Mouse (Mus musculus): ENCODE results near the gene Grb10. TPM values are rescaled to one million over a fixed set of nuclear protein-coding genes. Genes with fewer than 3 reads are reported as not detected.

The Grb10 gene
- polyA plus RNA-seq, 1 experiment from 2014 or later: 74.6 TPM

DNA sequence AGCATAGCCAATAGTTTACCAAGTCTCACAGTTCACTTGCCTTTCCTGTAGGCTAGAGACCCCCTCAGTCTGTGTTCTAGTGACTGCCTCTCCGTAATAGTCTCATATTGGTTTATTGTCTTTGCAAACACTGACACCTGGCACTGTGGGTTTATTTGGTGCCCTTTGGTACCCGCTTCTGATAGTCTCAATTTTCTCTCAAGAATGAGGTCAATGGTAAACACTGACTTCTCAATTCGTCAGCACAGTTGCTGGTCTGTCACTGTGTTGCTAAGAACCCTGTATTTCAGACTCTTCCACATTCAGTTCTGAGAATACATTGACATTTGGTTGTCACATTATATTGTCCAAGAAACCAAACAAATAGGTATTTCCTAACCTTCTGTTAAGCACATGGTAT lies 150.4 kb downstream of the Grb10 start:
- Histone ChIP-seq H3K4me1 (ENCODE audit: control insufficient read depth, insufficient read depth, low read length) (peaks cover 8% of the 10 kb centered on the region), H3K9me3 (replicated peaks; ENCODE audit: control insufficient read depth, low read length, poor library complexity, severe bottlenecking) (no peaks in the 10 kb centered on the region), H3K9ac (ENCODE audit: low read depth, low read length) (no peak overlapping the region), H3K4me2 (ENCODE audit: low read length) (no peak overlapping the region), H3K36me3 (ENCODE audit: control insufficient read depth, insufficient read depth, low read length) (no peaks in the 10 kb centered on the region), H3K4me3 (ENCODE audit: low read depth, low read length) (no peak overlapping the region), H3K27ac (ENCODE audit: low read length) (no peak overlapping the region), H3K27me3 (ENCODE audit: control insufficient read depth, insufficient read depth, low read depth, low read length) (no peaks in the 10 kb centered on the region)
- 86% methylated on average over 3 of the region's 3 CpGs for WGBS
- no peak for ATAC-seq

DNA sequence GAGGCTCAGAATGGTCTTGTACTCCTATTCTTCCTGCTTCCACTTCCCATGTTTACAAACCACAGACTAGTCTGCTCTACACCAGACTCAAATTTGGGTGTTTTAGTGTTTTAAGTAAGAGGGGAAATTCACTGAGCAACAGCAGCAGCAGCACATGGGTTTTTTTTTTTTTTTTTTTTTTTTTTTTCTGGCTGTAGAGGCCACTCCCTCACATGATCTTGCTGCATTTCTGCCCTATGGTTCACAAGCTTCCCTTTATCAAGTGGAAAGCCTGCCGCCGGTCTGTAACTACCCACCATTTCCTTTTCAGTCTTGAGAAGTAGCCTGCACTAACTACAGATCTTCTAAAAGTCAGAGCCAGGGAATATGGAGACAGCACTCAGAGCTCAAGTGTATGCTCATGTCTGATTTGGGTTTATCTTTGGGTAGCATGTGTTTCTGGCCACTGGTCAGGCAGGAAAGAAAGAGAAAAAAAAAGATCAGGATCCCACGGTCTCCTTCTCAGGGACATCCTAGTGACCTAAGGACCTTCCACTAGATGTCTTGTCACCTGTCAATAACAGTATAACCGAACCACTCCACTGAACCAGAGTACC lies 152.0 kb downstream of the Grb10 start:
- peaks cover 8% of the 10 kb centered on the region for H3K4me1 ChIP-seq (ENCODE audit: control insufficient read depth, insufficient read depth, low read length)
- no peaks in the 10 kb centered on the region for H3K27me3 ChIP-seq (ENCODE audit: control insufficient read depth, insufficient read depth, low read depth, low read length)
- H3K27ac ChIP-seq (ENCODE audit: low read length): no peak overlapping the region
- no peak overlapping the region for H3K4me3 ChIP-seq (ENCODE audit: low read depth, low read length)
- H3K9ac ChIP-seq (ENCODE audit: low read depth, low read length): no peak overlapping the region
- H3K36me3 ChIP-seq (ENCODE audit: control insufficient read depth, insufficient read depth, low read length): no peaks in the 10 kb centered on the region
- no peaks in the 10 kb centered on the region for H3K9me3 ChIP-seq (replicated peaks; ENCODE audit: control insufficient read depth, low read length, poor library complexity, severe bottlenecking)
- no peak overlapping the region for H3K4me2 ChIP-seq (ENCODE audit: low read length)
- no peak for ATAC-seq
- 55% methylated on average over 4 of the region's 4 CpGs for WGBS

DNA sequence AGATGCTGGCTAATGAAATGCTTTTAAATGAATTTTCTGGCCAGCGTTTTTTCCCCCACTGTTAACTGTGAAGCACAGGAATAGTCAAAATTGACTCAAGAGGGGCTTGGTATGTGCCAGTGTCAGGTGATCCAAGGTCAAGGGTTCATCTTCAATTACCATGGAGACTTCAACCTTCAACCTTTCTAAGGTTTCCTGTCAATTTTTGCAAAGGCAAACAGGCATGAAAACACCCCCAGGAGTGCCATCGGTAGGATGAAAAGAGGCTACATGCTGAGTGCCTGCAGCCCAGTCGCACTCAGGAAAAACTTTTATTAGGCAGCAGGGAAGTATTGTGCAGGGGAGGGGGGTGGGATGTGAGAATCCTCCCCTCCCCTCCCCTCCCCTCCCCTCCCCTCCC lies 152.6 kb downstream of the Grb10 start:
- Histone ChIP-seq H3K4me3 (ENCODE audit: low read depth, low read length) (no peak overlapping the region), H3K27me3 (ENCODE audit: control insufficient read depth, insufficient read depth, low read depth, low read length) (no peaks in the 10 kb centered on the region), H3K27ac (ENCODE audit: low read length) (no peak overlapping the region), H3K9me3 (replicated peaks; ENCODE audit: control insufficient read depth, low read length, poor library complexity, severe bottlenecking) (no peaks in the 10 kb centered on the region), H3K9ac (ENCODE audit: low read depth, low read length) (no peak overlapping the region), H3K4me2 (ENCODE audit: low read length) (no peak overlapping the region), H3K36me3 (ENCODE audit: control insufficient read depth, insufficient read depth, low read length) (no peaks in the 10 kb centered on the region), H3K4me1 (ENCODE audit: control insufficient read depth, insufficient read depth, low read length) (peaks cover 8% of the 10 kb centered on the region)
- 13% methylated on average over 3 of the region's 3 CpGs for WGBS
- ATAC-seq: no peak

DNA sequence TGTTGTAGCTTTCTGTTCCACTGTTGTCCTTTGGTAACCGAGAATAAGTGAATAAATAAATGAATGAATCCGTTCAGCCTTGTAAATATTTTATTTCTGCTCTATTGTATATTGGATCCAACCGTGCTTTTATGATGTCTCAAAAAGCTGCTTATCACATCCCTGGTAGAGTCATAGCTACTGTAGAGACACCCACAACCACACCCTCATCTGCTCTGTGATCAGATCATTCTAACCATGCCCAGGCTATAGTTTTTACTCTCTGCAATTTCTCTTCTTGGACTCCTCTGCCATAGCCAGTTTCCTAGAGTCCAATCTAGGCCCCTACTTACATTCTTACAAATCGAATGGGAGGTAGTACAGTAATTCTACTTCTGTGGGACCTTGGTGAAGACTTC lies 153.2 kb downstream of the Grb10 start:
- no peak for ATAC-seq
- Histone ChIP-seq H3K27me3 (ENCODE audit: control insufficient read depth, insufficient read depth, low read depth, low read length) (no peaks in the 10 kb centered on the region), H3K27ac (ENCODE audit: low read length) (no peak overlapping the region), H3K9ac (ENCODE audit: low read depth, low read length) (no peak overlapping the region), H3K4me1 (ENCODE audit: control insufficient read depth, insufficient read depth, low read length) (peaks cover 6% of the 10 kb centered on the region), H3K9me3 (replicated peaks; ENCODE audit: control insufficient read depth, low read length, poor library complexity, severe bottlenecking) (no peaks in the 10 kb centered on the region), H3K36me3 (ENCODE audit: control insufficient read depth, insufficient read depth, low read length) (no peaks in the 10 kb centered on the region), H3K4me3 (ENCODE audit: low read depth, low read length) (no peak overlapping the region), H3K4me2 (ENCODE audit: low read length) (no peak overlapping the region)
- 67% methylated on average over 4 of the region's 4 CpGs for WGBS

DNA sequence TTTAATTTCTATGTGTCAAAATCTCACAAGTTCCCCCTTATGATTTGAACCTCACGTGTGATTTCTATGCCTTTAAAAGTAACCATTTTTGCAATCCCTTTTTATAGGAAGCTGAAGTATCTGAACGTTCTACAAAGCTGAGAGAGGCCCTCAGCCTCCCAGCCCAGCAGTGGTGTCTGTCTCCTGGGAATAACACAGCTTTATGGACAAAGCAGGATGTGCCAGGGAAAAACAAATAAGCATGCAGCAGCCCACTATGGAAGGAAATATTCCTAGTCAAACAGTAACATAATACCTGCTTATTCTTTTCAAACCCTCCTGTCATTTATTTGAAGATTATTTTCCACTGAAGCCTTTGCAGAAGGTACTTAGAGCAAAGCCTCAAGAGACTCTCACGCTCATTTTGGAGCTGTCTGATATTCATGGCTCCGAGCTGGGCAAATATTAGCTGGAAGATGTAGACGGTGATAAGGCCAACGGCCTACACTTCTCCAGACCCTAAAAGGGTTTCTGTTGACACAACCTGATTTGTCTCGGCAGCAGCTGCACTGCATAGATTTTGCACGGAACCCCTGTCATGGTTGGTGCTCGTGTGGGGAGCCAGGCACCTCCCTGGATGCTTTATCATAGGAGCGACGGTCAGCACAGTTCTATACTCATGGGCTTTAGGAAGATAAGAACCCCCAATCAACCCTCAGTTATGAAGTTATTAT lies 153.8 kb downstream of the Grb10 start:
- Histone ChIP-seq H3K9me3 (replicated peaks; ENCODE audit: control insufficient read depth, low read length, poor library complexity, severe bottlenecking) (no peaks in the 10 kb centered on the region), H3K4me1 (ENCODE audit: control insufficient read depth, insufficient read depth, low read length) (peaks cover 6% of the 10 kb centered on the region), H3K36me3 (ENCODE audit: control insufficient read depth, insufficient read depth, low read length) (no peaks in the 10 kb centered on the region), H3K9ac (ENCODE audit: low read depth, low read length) (no peak overlapping the region), H3K27me3 (ENCODE audit: control insufficient read depth, insufficient read depth, low read depth, low read length) (no peaks in the 10 kb centered on the region), H3K27ac (ENCODE audit: low read length) (peak overlapping the region; percentile 18; the same call in 1 of the 2 replicates), H3K4me3 (ENCODE audit: low read depth, low read length) (no peak overlapping the region), H3K4me2 (ENCODE audit: low read length) (no peak overlapping the region)
- peak; percentile 54 for ATAC-seq
- WGBS: 37% methylated on average over 11 of the region's 11 CpGs

DNA sequence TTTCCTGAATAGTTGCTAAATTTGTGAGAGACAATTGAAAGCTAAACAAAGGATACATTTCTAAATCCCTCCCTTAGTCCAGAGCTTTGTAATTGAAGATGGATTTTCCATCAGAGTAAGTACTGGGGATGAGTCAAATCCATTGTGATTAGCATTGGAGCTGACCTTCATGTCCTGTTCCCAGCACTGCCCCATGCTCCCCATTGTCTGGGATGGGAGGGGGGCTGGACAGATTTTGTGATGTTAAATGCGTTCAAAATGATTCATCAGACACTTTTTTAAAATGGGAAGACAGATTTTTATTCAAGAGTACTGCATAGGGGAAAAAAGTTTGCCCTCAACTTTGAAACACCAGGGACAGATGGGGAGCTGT lies 156.7 kb downstream of the Grb10 start:
- Histone ChIP-seq H3K27me3 (ENCODE audit: control insufficient read depth, insufficient read depth, low read depth, low read length) (no peaks in the 10 kb centered on the region), H3K4me2 (ENCODE audit: low read length) (no peak overlapping the region), H3K9ac (ENCODE audit: low read depth, low read length) (no peak overlapping the region), H3K4me1 (ENCODE audit: control insufficient read depth, insufficient read depth, low read length) (peaks cover 14% of the 10 kb centered on the region), H3K9me3 (replicated peaks; ENCODE audit: control insufficient read depth, low read length, poor library complexity, severe bottlenecking) (no peaks in the 10 kb centered on the region), H3K36me3 (ENCODE audit: control insufficient read depth, insufficient read depth, low read length) (no peaks in the 10 kb centered on the region), H3K4me3 (ENCODE audit: low read depth, low read length) (no peak overlapping the region), H3K27ac (ENCODE audit: low read length) (no peak overlapping the region)
- no peak for ATAC-seq
- 13% methylated on average over 1 of the region's 1 CpGs for WGBS

DNA sequence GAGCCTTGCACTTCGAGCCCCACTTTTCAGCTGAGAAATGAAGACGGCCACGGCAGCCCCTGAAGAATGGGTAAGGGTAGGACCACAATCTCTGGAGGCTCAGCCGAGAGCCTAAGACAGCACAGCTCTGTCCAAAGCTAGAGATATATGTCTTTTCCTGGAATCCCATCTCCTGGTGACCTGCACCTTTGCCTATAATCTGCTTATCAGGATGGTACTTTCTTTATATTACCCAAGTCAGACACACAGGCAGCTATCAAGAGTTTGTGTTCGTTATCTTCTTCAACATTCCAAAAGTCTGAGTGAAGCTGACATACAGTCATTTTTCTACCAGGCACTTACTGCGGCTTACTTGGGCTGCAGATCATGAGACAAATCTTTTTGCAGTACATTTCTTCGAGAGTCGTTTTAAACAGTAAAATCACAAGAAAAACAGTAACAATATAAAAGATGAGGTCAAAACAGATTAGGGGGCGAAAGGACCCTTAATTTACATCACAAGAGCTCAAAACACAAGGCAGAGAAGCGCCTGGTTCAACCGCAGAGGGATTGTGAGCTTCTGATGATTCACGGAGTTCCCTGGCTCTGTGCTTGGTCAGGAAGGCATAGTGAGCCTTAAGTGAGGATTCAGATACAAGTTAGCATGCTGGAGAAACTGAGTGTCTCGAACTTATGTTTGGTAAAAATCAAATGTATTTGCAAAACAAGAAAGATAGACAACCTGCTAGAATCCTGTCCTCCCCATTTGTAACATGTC lies 157.3 kb downstream of the Grb10 start:
- Histone ChIP-seq H3K4me3 (ENCODE audit: low read depth, low read length) (no peak overlapping the region), H3K9me3 (replicated peaks; ENCODE audit: control insufficient read depth, low read length, poor library complexity, severe bottlenecking) (no peaks in the 10 kb centered on the region), H3K9ac (ENCODE audit: low read depth, low read length) (no peak overlapping the region), H3K27me3 (ENCODE audit: control insufficient read depth, insufficient read depth, low read depth, low read length) (no peaks in the 10 kb centered on the region), H3K36me3 (ENCODE audit: control insufficient read depth, insufficient read depth, low read length) (no peaks in the 10 kb centered on the region), H3K4me1 (ENCODE audit: control insufficient read depth, insufficient read depth, low read length) (peaks cover 14% of the 10 kb centered on the region), H3K4me2 (ENCODE audit: low read length) (no peak overlapping the region), H3K27ac (ENCODE audit: low read length) (no peak overlapping the region)
- no peak for ATAC-seq
- 25% methylated on average over 13 of the region's 13 CpGs for WGBS

Data from midbrain, embryonic 16.5 days (tissue).